Mouse (Mus musculus) spleen, adult 2 months (tissue): ENCODE data around the gene Cobl.

Source experiments
- CTCF ChIP-seq: fragments of 200-500 bp; IDR thresholded peaks from 2 replicates; pipeline ENCODE4 v1.5.1; 2011; ENCODE audit warnings: mild to moderate bottlenecking, inconsistent platforms; ENCODE audit not compliant: insufficient read depth, insufficient read length, insufficient replicate concordance; ENCODE audit errors: extremely low read depth
- POLR2A ChIP-seq: fragments of 200-500 bp; IDR thresholded peaks from 2 replicates; pipeline ENCODE4 v1.6.1; 2011; ENCODE audit warnings: low read depth, low read length, inconsistent platforms

GRCm38 (mm10) chr11:12315670-12316069 lies 149.1 kb downstream of the Cobl start:
- no peak for TF ChIP-seq POLR2A
- TF ChIP-seq CTCF = no peak
